Mouse (Mus musculus) kidney, embryonic 15.5 days (tissue): ENCODE measurements at regions not wholly inside any gene's neighbourhood (a gene's known extent, or its start where the extent isn't known, plus 50 kb on each side); places are given as distances from the start of the nearest gene placed in this dataset.
"Not testable (repeated sequence)": the region's sequence is repeated elsewhere in the genome, so short reads cannot be mapped to it uniquely, and the experiment has no call there.

Experiments
- ATAC-seq: fragments of 200-750 bp; cut with Nextera tagmentation; replicated peaks from 2 replicates; pipeline ENCODE4 v1.8.0; 2017; ENCODE audit warnings: moderate TSS enrichment; ENCODE audit not compliant: low FRiP score
- H3K27ac ChIP-seq: fragments of 300-500 bp; sonication (generic); 2 replicates; pipeline ENCODE4 v1.5.1; 2015; ENCODE audit warnings: mild to moderate bottlenecking, inconsistent platforms
- H3K27me3 ChIP-seq: fragments of 300-500 bp; sonication (generic); 2 replicates; pipeline ENCODE4 v1.6.1; 2015; ENCODE audit warnings: inconsistent platforms
- H3K36me3 ChIP-seq: fragments of 300-500 bp; sonication (generic); 2 replicates; pipeline ENCODE4 v1.6.1; 2015; ENCODE audit warnings: inconsistent platforms
- H3K4me1 ChIP-seq: fragments of 300-500 bp; sonication (generic); 2 replicates; pipeline ENCODE4 v1.6.1; 2015; ENCODE audit warnings: inconsistent platforms
- H3K4me2 ChIP-seq: fragments of 300-500 bp; sonication (generic); 2 replicates; pipeline ENCODE4 v1.6.1; 2015; ENCODE audit warnings: moderate library complexity, mild to moderate bottlenecking, inconsistent platforms
- H3K4me3 ChIP-seq: fragments of 300-500 bp; sonication (generic); replicated peaks from 2 replicates; pipeline ENCODE4 v1.5.1; 2015; ENCODE audit warnings: mild to moderate bottlenecking, inconsistent platforms
- H3K9ac ChIP-seq: fragments of 300-500 bp; sonication (generic); 2 replicates; pipeline ENCODE4 v1.6.1; 2015; ENCODE audit warnings: mild to moderate bottlenecking, inconsistent platforms
- H3K9me3 ChIP-seq: fragments of 300-500 bp; sonication (generic); replicated peaks from 2 replicates; pipeline ENCODE4 v1.6.1; 2016; ENCODE audit warnings: inconsistent platforms
- WGBS: fragments of 180-500 bp; shearing (Covaris S2); methylation state at CpG from one replicate; pipeline ENCODE4 v1.1.7; 2015; ENCODE audit warnings: mixed read lengths; 5-methylcytosine and 5-hydroxymethylcytosine counted together

GRCm38 (mm10) chr9:15420677-15421076, 63.1 kb upstream of the Cep295 start:
- Histone ChIP-seq H3K4me3 (no peak overlapping the region), H3K4me1 (peaks cover 5% of the 10 kb centered on the region; the same call in 1 of the 2 replicates), H3K27ac (no peak overlapping the region), H3K9me3 (no peaks in the 10 kb centered on the region), H3K9ac (no peak overlapping the region), H3K36me3 (no peaks in the 10 kb centered on the region), H3K4me2 (no peak overlapping the region), H3K27me3 (no peaks in the 10 kb centered on the region)
- 22% methylated on average over 4 of the region's 4 CpGs for WGBS
- no peak for ATAC-seq

GRCm38 (mm10) chr9:15421864-15422263, 64.3 kb upstream of the Cep295 start:
- Histone ChIP-seq H3K27ac (no peak overlapping the region), H3K9ac (no peak overlapping the region), H3K9me3 (no peaks in the 10 kb centered on the region), H3K27me3 (no peaks in the 10 kb centered on the region), H3K36me3 (no peaks in the 10 kb centered on the region), H3K4me2 (no peak overlapping the region), H3K4me3 (no peak overlapping the region), H3K4me1 (peaks cover 5% of the 10 kb centered on the region; the same call in 1 of the 2 replicates)
- ATAC-seq = no peak
- 49% methylated on average over 10 of the region's 10 CpGs for WGBS

GRCm38 (mm10) chr9:15434279-15434678, 59.0 kb upstream of the Smco4 start:
- not testable (repeated sequence) for H3K4me2 ChIP-seq, H3K4me1 ChIP-seq, ATAC-seq, H3K27ac ChIP-seq, H3K27me3 ChIP-seq, H3K36me3 ChIP-seq, H3K4me3 ChIP-seq, H3K9me3 ChIP-seq, H3K9ac ChIP-seq
- WGBS = 72% methylated on average over 11 of the region's 11 CpGs

- Histone ChIP-seq H3K9me3 (no peaks in the 10 kb centered on the region), H3K4me1 (peaks cover 6% of the 10 kb centered on the region; the same call in 1 of the 2 replicates), H3K27ac (no peak overlapping the region), H3K36me3 (no peaks in the 10 kb centered on the region), H3K4me3 (no peak overlapping the region), H3K4me2 (no peak overlapping the region), H3K27me3 (no peaks in the 10 kb centered on the region), H3K9ac (no peak overlapping the region)
- peak; percentile 82 for ATAC-seq
- 43% methylated on average over 4 of the region's 4 CpGs for WGBS
These were observed 53.8 kb upstream of the Smco4 start for GRCm38 (mm10) chr9:15439319-15439980.

- Histone ChIP-seq H3K27me3 (no peaks in the 10 kb centered on the region), H3K36me3 (no peaks in the 10 kb centered on the region), H3K4me3 (no peak overlapping the region), H3K9me3 (no peaks in the 10 kb centered on the region), H3K27ac (no peak overlapping the region), H3K4me1 (peaks cover 6% of the 10 kb centered on the region; the same call in 1 of the 2 replicates), H3K9ac (no peak overlapping the region), H3K4me2 (no peak overlapping the region)
- ATAC-seq = no peak
- 81% methylated on average over 4 of the region's 4 CpGs for WGBS
These were observed 51.1 kb upstream of the Smco4 start for GRCm38 (mm10) chr9:15442131-15442530.
